Mouse (Mus musculus): ENCODE measurements at regions not wholly inside any gene's neighbourhood (a gene's known extent, or its start where the extent isn't known, plus 50 kb on each side); places are given as distances from the start of the nearest gene placed in this dataset.
"Not testable (repeated sequence)": the region's sequence is repeated elsewhere in the genome, so short reads cannot be mapped to it uniquely, and the experiment has no call there.

DNA sequence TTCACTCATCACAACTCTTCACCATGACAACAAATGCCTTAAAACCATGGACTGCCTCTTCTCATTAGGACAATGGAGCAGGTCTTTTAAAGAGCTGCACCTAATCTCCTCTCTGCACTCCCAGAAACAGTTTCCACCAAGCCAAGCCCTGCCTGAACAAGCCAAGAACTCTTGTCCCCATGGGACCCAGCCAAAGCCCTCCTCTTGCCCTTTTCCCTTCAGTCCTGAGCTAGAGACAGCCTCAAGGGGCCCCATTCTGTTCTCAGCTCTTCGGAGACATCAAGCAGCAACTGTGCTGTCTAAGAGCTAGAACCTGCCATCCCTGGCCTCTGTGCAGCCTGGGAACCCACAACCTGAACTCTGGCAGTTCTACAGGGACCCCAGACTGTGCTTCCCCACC, 345.0 kb upstream of the Irak1bp1 start:
- DNase-seq (ENCODE audit: low read depth, low spot score), result no peak

DNA sequence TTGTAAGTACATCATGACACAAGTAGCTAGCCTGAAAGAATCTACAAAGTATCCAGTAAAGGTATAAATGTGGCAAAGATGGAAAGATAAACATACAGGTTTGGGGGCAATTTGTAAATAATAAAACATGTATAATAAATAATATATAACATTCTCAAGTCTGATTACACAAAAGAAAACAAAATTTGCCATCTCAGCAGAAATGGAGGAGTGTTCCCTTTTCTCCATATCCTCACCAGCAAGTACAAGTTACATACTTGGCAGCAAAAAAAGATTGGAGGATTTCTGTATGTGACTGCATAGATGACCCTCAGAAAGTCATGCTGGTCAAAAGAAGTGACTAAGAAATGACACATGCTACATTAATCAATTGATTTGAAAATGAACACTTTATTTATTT, 335.9 kb upstream of the Irak1bp1 start:
- DNase-seq (ENCODE audit: low read depth, low spot score), result no peak

- no peak for DNase-seq (ENCODE audit: low read depth, low spot score)
These were observed 319.3 kb upstream of the Irak1bp1 start for GRCm38 (mm10) chr9:82510014-82510413.

DNA sequence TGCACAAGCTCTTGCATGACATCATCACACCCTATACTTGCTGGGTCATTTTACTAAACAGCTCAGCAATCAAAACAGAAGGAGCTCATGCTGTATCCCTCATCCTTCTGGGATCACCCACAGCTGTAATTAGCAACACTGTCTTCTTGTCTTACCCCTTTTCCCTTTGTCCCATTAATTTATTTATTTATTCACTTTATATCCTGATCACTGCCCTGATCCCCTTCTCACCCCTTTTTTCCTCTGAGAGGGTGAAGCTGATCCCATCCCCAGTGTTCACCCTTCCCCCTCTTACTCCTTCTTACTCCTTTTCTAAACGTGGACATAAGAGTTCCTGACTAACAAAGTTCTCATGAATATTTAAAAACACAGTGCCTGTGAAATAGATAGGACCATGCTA, 310.3 kb upstream of the Irak1bp1 start:
- no peak for DNase-seq (ENCODE audit: low read depth, low spot score)

GRCm38 (mm10) chr9:82527867-82528385, 301.4 kb upstream of the Irak1bp1 start:
- DNase-seq (ENCODE audit: low read depth, low spot score), result no peak

DNA sequence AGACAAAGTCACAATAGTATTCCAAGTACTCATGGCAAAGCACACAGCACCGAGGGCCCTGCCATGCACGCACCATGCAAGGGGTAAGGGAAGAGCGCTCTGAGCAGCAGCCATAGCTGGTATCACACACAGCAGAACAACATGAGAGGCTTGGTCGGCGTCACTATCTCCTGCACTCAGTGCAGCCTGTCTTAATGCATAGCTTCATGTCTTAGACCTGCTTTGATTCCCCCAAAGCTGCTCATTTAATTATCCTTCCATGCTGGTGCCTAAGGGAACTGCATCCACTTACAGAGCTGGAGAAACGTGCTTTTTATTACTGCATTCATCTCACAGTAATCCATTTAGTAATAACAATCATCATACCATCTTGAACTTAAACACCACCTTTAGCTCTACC, 276.6 kb upstream of the Irak1bp1 start:
- DNase-seq (ENCODE audit: low read depth, low spot score), result no peak

- no peak for DNase-seq (ENCODE audit: low read depth, low spot score)
These were observed 276.1 kb upstream of the Irak1bp1 start for GRCm38 (mm10) chr9:82553213-82553612.

GRCm38 (mm10) chr9:82562551-82563465, 266.5 kb upstream of the Irak1bp1 start:
- no peak for DNase-seq (ENCODE audit: low read depth, low spot score)

DNA sequence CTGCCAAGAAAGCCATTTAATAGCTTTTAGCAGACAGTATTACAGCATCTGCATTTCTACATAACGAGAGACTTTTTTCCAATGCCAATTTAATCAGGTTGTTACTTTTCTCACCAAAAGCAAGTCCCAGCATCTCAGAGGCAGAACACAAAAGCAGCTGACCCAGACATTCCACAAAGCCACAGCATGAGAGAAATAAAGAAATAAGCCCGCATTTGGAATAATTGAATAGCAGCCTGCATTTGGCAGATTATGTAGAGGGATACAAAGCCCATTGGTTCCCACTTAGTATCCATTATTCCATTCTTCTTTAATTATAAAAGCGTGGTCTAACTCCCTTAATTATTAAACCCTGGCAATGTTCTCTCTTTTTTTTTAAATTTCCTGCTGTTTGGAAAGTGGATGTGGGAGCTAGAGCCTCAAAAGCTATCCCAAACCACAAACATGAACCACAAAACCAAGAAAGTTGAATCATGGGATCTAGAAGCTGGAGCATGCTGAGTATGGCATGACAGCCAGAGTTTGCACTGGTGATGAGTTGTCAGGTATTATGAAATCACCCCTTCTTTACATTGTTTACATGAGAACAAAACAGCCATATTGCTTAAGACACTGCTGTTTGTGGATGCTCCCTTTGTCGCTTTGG, 247.8 kb upstream of the Irak1bp1 start:
- DNase-seq (ENCODE audit: low read depth, low spot score), result no peak

DNA sequence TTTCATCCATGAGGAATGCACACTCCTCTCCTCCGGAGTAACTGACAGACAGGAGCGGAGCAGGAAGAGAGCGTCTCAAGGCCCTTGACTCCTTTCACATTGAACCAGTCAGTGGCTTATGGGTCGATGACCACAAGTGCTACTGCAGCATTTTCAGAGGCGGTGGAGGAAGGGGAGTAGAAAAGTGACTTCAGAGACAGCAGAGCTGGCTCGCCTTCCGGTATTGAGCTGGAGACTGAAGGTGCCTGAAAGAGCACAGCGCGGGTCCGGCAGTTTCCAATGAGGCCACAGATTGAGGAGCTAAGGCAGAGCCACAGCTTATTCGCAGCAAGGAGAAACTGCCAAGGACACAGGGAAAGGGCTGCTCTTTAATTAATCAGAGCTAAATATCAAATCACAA, 220.2 kb upstream of the Irak1bp1 start:
- DNase-seq (ENCODE audit: low read depth, low spot score), result no peak

- no peak for DNase-seq (ENCODE audit: low read depth, low spot score)
These were observed 219.4 kb upstream of the Irak1bp1 start for GRCm38 (mm10) chr9:82609946-82610345.

DNA sequence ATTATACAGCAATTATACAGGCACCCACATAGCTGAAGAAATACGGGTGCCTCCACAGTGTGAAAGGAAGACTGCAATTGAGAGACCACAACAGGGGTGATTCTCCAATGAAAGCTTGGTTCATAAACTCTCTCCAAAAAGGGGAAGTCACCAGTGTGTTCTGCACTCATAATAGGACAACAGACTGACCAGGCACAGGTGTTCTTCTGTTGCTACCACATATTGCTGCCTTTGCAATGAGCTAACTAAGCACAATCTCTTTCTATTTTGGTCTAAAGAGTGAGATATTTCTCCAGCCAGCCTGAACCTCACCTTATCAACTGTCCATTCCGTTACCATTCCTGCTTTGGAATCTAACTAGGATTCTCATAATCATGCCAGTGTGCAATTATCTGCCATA, 216.8 kb upstream of the Irak1bp1 start:
- DNase-seq (ENCODE audit: low read depth, low spot score), result no peak

- DNase-seq (ENCODE audit: low read depth, low spot score), result no peak
These were observed 196.9 kb upstream of the Irak1bp1 start for GRCm38 (mm10) chr9:82632411-82632810.

- no peak for DNase-seq (ENCODE audit: low read depth, low spot score)
These were observed 189.1 kb upstream of the Irak1bp1 start for GRCm38 (mm10) chr9:82640277-82640676.

DNA sequence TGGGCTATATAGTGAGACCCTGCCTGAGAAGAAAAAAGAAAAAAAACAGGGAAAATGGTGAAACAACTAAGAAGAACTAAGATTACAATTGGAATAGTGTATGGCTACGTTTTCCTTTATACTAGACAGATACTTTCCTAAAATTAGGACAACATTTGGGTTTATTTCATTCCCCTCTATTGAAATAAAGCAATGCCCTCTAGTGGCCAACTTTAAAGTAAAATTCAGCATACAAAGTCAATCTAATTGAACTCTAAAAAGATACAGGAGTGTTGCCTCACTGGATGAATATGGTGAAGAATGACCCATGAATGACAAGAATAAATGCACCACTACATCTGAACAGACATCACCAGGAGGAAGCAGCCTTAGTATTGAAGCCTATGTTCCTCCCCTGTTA, 185.4 kb upstream of the Irak1bp1 start:
- peak; percentile 21 for DNase-seq (ENCODE audit: low read depth, low spot score)

GRCm38 (mm10) chr9:82655511-82655910, 173.8 kb upstream of the Irak1bp1 start:
- not testable (repeated sequence) for DNase-seq (ENCODE audit: low read depth, low spot score)

GRCm38 (mm10) chr9:82682196-82682595, 147.1 kb upstream of the Irak1bp1 start:
- no peak for DNase-seq (ENCODE audit: low read depth, low spot score)

GRCm38 (mm10) chr9:82709411-82709983, 119.8 kb upstream of the Irak1bp1 start:
- no peak for DNase-seq (ENCODE audit: low read depth, low spot score)

GRCm38 (mm10) chr9:82709991-82710593, 119.2 kb upstream of the Irak1bp1 start:
- no peak for DNase-seq (ENCODE audit: low read depth, low spot score)

- DNase-seq (ENCODE audit: low read depth, low spot score), result no peak
These were observed 118.3 kb upstream of the Irak1bp1 start for GRCm38 (mm10) chr9:82710945-82711516.

Data from retina, postnatal 7 days (tissue).